Mouse (Mus musculus): ENCODE results near the gene Wdr74.
A peak's percentile ranks its signal among the peaks of the same experiment; 100 is the strongest.

Gene Wdr74

GRCm38 (mm10) chr19:8745382-8745781 is 9.8 kb downstream of the Wdr74 start:
- no peak for DNase-seq (ENCODE audit: low spot score)

- no peak for DNase-seq (ENCODE audit: low spot score)
Observed at GRCm38 (mm10) chr19:8747368-8747767, 11.7 kb downstream of the Wdr74 start.

- DNase-seq (ENCODE audit: low spot score), result no peak
Observed at GRCm38 (mm10) chr19:8755652-8756051, 20.0 kb downstream of the Wdr74 start.

GRCm38 (mm10) chr19:8756635-8757387 is 21.2 kb downstream of the Wdr74 start, which contains the start of gene Nxf1:
TSS of gene Nxf1 (plus strand) at chr19:8757073.
- DNase-seq (ENCODE audit: low spot score), result peak; percentile 89

- no peak for DNase-seq (ENCODE audit: low spot score)
Observed at GRCm38 (mm10) chr19:8757471-8757998, 21.9 kb downstream of the Wdr74 start.

- DNase-seq (ENCODE audit: low spot score), result no peak
Observed at GRCm38 (mm10) chr19:8758899-8759298, 23.3 kb downstream of the Wdr74 start.

- no peak for DNase-seq (ENCODE audit: low spot score)
Observed at GRCm38 (mm10) chr19:8760757-8761156, 25.1 kb downstream of the Wdr74 start.

- DNase-seq (ENCODE audit: low spot score), result no peak
Observed at GRCm38 (mm10) chr19:8763276-8763675, 27.6 kb downstream of the Wdr74 start.

GRCm38 (mm10) chr19:8765562-8765961 is 29.9 kb downstream of the Wdr74 start:
- DNase-seq (ENCODE audit: low spot score), result no peak

- peak; percentile 68 for DNase-seq (ENCODE audit: low spot score)
Observed at GRCm38 (mm10) chr19:8770567-8771270, 35.1 kb downstream of the Wdr74 start, which contains the start of gene Tmem223. TSS of gene Tmem223 (plus strand) at chr19:8770996.

GRCm38 (mm10) chr19:8772996-8773395 is 37.4 kb downstream of the Wdr74 start:
- no peak for DNase-seq (ENCODE audit: low spot score)

- no peak for DNase-seq (ENCODE audit: low spot score)
Observed at GRCm38 (mm10) chr19:8773409-8773808, 37.8 kb downstream of the Wdr74 start.

- DNase-seq (ENCODE audit: low spot score), result peak; percentile 97
Observed at GRCm38 (mm10) chr19:8774086-8774835, 38.6 kb downstream of the Wdr74 start, which contains the start of gene Tmem179b. TSS of gene Tmem179b (minus strand) at chr19:8774467.

GRCm38 (mm10) chr19:8774951-8775421 is 39.4 kb downstream of the Wdr74 start:
- no peak for DNase-seq (ENCODE audit: low spot score)

- DNase-seq (ENCODE audit: low spot score), result peak; percentile 77
Observed at GRCm38 (mm10) chr19:8786008-8786781, 50.6 kb downstream of the Wdr74 start, which contains the start of gene Taf6l. TSS of gene Taf6l (minus strand) at chr19:8786417.

- DNase-seq (ENCODE audit: low spot score), result no peak
Observed at GRCm38 (mm10) chr19:8788521-8788920, 52.9 kb downstream of the Wdr74 start.

GRCm38 (mm10) chr19:8789171-8789570 is 53.5 kb downstream of the Wdr74 start:
- DNase-seq (ENCODE audit: low spot score), result no peak

- no peak for DNase-seq (ENCODE audit: low spot score)
Observed at GRCm38 (mm10) chr19:8790171-8790570, 54.5 kb downstream of the Wdr74 start.
